Mouse (Mus musculus): ENCODE data around the gene Rnf208.

The Rnf208 gene

DNA sequence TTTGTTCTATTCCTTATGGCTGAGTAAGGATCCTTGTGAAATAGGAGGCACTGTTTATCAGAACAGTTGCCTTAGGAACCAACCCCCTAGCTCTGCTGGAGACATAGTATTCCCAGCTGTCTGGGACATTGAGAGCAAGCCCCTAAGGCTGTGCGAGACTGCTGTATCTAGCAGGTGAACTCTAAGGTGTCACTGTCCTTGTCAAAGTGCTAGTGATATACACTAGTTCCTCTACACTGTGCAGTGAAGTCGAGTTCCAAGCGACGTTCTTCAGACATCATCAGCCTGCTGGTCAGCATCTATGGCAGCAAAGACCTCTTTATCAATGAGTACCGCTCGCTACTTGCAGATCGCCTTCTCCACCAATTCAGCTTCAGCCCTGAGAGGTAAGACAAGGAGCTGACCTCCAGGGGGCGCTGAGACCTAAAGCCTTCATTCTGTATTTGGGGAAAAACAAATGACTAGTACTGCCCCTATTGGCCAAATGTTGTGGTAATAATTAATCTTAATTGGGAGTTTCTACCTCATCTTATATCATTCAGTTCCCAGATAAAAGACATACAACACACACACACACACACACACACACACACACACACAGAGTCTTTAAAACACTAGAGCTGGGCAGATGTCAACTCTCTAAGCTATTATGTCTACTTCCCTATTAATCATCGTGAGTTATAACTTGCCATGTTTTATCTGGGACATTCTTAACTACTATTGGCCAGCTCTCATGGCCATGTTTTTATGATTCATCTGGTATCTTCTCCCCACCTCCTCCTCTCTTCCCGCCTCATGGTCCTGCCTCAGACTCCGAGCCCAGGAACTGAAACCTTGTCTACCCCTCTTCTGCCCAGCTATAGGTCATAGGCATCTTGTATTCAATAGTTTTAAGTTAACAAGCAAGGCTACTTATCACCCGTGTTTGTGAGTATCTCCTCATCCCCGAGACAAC is 37.1 kb downstream of the Rnf208 start:
- peak; percentile 86 for DNase-seq (ENCODE audit: low spot score)

DNA sequence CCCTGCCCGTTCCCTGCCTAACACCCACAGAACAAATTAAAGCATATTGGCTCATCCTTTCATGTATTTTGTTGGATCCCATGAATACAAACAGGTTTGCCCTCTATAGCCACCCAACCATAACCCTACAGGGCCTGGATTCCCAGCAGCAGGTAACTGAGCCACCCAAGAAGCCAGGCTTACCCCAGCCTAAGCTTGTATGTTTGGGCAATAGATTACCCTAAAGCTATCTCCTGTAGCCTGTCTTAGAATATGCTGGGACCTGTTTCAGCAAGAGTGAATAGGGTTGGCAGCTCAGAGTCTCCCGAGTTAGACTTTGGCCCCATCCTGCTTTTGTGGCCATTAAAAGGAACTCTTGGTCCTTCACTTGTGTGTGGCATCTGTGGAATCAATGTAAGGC is 43.5 kb downstream of the Rnf208 start:
- DNase-seq (ENCODE audit: low spot score), result no peak

DNA sequence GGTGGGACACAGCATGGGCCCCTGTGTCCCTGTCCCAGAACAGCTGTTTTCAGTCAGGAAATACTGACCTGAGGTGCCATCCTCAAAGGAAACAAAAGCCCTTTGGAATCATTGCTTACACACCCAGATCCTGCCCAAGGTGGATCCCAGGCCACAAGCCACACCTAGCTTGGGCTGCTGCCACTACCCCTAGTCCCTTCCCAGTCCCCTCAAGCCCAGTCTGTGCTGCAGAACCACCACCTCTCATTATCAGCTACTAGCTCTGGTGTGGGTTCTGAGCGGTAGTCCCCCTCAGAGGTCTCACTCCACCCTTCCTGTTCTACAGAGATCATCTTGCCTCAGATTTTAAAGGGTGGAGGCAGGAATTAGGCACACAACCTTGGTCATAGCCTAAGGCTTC is 44.3 kb downstream of the Rnf208 start:
- DNase-seq (ENCODE audit: low spot score), result no peak

DNA sequence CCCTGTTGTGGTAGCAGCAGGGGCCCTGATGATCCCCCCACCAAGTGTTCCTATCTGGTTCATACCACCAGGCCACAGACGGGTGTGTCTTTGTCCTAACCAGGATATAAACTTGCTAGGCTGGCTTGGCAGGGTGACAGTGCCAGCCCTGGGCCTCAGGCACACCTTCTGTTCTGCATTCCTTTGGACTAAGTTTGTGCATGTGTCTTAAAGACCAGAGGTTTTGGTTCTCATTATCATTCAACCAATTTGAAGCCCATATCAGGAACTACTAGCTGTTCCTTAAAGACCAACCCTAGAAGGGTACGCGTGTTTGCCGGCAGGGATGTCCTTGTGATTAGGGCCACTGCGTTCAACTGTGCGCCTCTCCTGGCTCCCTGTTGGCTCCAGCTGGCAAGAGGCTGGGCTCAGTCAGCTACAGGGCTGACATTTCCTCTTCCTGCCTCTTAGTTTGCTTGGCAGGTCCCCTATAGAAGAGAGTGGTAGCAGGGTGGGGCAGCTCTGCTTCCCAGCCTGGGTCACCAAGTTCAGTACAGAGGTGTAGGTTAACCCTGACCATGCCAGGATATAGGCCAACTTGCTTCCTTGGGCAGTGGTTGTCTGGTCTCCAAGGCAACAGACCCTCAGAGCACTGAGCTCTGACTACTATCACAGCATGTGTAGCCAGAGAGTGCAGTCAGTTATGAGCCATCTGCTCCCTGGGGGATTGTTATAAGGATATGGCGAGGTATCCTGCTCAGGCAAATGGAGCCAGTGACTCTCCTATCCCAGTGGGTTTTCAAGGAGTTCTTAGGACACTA is 45.0 kb downstream of the Rnf208 start:
- DNase-seq (ENCODE audit: low spot score), result no peak

DNA sequence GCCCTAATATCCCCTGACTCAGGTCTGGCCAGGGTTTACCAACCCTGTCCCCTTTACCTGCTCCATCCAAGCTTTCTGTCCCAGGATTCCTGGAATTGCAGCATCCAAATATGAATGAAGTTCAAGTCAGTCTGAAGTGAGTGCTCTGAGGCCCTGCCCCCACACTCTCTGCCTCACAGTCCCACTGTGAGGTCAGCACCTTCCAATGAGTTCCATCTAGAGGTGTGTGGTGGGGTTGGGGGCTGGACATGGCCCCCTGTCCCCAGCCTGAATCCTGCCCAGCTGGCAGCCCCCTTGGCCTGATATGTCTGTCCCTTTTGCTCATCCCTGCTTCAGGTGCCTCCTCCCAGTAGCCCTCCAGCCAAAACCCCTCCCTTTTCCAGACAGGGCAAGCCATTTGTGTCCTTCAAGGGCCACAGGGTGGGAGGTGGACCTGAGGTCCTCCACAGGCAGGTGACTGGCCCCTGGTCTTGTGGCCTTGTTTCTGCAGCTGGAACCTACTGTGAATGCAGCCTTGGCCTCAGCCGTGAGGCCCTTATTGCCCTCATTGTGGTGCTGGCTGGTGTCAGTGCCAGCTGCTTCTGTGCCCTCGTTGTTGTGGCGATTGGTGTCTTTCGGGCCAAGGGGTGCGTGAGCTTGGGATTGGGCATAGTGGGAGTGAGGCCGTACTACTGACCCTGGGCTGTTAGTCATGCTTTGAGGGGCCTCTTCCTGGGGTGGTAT is 46.0 kb downstream of the Rnf208 start, which contains the start of gene Tmem210:
Gene Tmem210, plus strand, starts transcription at position 219 of the 723 bp plus-strand sequence.
- DNase-seq (ENCODE audit: low spot score), result no peak

DNA sequence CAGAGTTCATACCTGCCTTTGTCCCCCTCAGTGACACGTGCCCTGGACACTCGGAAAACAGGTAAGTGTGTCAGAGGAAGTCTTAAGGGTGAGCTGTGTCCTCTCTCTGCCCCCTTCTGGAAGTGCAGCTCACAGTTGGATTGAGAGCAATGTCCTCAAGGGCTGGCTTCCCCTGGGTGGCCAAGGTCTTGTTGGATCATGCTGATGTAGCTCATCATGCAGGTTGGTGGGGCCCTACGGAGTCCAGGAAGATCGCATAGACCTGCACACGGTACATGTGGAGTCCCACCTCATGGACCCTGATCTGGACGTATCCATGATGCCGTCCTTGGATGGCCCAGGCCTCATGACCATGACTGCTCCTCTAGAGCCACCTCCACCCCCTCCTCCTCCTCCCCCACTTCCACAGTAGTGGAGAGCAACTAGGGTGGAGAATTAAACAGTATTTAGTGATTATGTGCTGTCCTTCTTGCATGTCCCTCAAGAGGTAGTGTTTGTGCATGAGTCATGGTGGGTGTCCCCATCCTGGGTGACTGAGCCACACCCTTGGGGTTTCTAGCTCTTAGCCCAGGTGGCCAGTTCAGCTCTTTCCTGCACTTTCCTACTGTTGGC is 46.8 kb downstream of the Rnf208 start:
- no peak for DNase-seq (ENCODE audit: low spot score)

DNA sequence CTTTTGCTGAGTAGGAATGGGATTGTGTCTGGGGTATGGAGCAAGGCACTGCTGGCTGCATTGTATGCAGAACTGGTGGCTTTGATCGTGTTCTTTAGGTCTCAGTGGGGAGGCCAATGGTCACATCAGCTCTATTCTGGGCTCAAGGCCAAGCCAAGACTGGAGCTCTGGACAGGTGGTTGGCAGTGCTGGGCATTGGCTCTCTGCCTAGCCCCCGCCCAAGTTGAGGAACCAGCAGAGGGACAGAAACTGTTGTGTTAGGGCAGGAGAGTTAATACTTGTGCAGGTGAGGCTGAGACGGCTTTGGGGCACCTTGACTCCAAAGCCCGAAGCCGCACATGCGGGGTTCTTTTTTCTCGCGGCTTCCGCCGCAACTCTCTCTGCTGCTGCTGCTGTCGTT is 47.6 kb downstream of the Rnf208 start, which contains the start of gene Lrrc26:
Gene Lrrc26, plus strand, starts transcription at position 265 of the 400 bp plus-strand sequence.
- DNase-seq (ENCODE audit: low spot score), result no peak

DNA sequence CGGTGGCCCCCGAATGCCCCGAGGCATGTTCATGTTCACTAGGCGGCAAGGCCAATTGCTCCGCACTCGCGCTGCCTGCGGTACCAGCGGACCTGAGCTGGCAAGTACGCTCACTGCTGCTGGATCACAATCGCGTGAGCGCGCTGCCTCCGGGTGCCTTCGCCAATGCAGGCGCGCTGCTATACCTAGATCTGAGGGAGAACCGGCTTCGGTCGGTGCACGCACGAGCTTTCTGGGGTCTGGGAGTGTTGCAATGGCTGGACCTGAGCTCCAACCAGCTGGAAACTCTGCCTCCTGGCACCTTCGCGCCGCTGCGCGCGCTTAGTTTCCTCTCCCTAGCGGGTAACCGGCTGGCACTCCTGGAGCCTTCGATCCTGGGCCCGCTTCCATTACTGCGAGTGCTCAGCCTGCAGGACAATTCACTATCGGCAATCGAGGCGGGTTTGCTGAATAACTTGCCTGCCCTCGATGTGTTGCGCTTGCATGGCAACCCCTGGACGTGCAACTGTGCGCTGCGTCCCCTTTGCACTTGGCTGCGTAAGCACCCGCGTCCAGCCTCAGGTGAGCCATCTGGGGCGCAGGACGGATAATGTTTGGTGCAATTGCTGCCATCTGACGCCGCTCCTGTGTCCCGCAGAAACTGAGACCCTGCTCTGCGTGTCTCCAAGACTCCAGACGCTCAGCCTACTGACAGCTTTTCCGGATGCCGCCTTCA is 48.2 kb downstream of the Rnf208 start:
- no peak for DNase-seq (ENCODE audit: low spot score)

DNA sequence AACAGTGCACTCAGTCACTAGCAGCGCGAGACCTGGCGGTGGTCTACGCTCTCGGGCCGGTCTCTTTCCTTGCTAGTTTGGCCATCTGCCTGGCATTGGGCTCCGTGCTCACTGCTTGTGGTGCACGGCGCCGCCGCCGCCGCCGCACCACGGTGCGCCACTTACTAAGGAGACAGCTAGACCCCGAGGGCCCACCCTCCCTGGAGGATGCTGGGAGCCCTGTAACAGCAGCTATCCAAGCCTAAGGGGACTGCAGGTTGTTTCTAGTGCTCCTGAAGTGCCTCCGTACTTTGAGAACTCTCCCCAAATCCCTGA is 48.7 kb downstream of the Rnf208 start:
- no peak for DNase-seq (ENCODE audit: low spot score)

DNA sequence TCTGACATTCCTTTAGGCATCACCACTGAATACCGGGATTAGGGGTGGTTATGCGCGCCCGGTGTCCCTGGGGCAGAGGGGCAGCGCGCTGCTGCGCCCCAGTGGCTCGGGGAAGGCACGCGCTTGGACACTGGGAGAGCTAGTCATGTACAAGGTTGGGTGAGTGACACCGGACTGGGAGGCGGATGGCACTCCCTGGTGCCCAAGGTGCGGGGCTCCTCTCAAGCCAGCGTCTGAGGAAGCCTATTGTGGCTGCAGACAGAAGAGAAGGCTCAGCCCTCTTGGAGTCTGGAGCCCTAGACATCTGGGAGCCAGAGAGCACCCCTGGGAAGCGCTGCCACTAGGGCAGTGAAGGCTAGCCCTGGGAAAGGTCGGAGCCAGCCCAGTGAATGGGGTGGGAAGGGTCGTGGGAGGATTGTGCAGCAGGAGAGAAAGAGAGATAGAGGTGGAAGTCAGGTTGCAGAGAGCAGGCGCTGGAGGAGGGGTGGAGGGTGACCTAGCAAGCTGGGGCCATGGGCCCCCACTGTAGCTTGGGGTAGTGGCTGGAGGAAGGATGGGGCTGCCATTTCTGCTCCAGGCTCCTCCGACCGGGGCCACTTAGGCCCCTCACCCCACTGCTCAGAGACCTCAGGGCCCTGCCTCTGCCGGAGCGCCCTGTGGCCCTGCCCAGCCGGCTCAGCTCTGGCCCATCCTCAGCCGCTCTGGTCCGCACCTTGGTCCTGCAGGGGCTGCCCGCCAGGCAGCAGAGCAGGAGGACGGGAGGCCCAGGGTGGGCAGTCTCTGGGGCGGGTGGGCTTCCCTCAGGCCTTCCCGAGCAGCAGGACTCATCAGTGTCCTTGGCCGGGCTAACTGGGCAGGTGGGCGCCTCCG is 49.4 kb downstream of the Rnf208 start:
- DNase-seq (ENCODE audit: low spot score), result no peak

DNA sequence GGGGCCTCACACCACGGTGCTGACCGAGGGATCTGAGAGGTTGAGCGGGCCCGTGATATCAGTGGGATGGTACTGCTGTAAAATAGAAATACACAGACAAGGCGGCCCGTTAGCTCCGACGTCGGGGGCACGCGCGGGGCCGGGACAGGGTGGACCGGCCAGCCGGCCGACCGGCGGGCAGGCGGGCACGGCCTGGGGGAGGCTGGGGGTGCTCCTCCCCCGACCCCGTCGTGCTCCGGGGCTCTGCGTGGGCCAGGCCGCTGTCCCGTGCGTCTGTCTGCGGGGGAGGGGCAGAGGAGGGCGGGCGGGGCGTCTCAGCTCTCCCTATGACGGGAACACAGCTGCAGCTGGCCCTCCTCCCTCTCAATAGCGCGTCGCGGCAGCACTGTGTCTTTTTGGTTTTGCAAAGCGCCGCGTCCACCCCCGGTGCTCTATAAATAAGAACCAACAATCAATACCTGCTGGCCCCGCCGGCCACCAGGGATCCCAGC is 50.0 kb downstream of the Rnf208 start:
- DNase-seq (ENCODE audit: low spot score), result no peak

DNA sequence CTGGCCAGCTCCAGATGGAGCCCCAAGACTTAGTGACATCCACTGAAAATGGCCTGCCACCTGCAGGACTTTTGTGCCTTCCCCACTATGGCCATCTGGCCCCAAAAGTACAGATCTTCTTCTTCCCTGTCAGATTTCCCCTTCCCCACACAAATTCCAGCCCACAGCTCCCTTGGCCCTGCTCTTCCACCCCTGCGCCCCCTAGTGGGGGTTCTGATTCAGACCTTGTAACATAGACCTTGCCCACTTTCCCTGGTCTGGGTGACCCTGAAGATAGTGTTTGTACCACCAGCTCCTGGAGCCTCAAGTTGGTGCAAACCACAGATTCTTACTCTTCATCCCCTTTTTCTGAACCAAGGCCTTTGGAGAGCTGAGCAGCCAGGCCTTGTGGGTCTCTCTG is 50.8 kb downstream of the Rnf208 start:
- peak; percentile 60 for DNase-seq (ENCODE audit: low spot score)

DNA sequence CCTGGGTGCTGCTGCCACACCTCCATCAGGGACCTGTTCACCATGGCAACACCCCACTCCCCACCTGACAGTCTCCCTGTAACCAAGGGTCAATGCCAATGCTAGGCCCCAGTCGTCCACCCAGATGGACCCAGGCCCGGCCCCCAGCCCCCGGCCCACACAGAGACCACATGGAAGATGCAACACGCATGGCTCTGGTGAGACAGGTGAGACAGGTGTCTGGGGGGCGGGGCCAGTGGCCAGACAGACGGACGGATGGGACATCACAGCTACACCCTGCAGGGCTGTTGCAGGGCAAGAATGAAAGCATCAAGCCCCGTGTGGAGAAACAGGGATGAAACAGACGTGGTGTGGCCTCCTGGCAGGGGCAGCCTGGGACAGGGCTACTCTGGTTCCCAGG is 51.7 kb downstream of the Rnf208 start:
- DNase-seq (ENCODE audit: low spot score), result no peak
